Mouse (Mus musculus) embryo, embryonic 10.5 days (tissue): ENCODE measurements around the gene Edn1.

Experiments used
- DNase-seq: peaks from one replicate; pipeline ENCODE4 v3.0.0-alpha.2; 2015; ENCODE audit warnings: low spot score

The Edn1 gene

DNA sequence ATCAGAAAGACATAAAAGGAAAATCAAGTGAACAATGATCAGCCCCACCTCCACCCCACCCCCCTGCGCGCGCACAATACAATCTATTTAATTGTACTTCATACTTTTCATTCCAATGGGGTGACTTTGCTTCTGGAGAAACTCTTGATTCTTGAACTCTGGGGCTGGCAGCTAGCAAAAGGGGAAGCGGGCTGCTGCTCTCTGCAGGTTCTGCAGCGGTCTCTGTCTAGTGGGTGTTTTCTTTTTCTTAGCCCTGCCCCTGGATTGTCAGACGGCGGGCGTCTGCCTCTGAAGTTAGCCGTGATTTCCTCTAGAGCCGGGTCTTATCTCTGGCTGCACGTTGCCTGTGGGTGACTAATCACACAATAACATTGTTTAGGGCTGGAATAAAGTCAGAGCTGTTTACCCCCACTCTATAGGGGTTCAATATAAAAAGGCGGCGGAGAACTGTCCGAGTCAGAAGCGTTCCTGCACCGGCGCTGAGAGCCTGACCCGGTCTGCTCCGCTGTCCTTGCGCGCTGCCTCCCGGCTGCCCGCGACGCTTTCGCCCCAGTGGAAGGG, at the start of gene Edn1:
Edn1 (plus strand) TSS at position 316 of the 561 bp plus-strand sequence.
- peak; percentile 70 for DNase-seq

DNA sequence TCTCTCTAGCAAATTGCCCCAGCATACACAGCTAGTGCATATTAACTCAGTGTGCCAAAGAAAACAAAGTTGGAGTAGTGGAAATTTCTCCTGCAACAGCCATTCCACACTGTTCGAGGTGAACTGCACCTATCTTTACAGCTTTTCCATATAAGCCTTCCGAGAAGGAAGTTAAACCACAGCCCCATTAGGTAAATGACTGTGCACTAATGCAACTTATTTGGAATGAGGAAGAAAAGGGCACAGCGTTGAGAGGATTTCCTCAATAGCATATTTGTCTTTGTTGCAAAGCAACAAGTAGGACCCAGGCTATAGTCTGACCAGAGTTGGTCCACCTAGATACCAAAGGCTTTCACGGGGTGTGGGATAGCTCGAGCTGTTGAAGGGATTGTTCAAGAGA, 47.5 kb upstream of the Edn1 start:
- DNase-seq: no peak

DNA sequence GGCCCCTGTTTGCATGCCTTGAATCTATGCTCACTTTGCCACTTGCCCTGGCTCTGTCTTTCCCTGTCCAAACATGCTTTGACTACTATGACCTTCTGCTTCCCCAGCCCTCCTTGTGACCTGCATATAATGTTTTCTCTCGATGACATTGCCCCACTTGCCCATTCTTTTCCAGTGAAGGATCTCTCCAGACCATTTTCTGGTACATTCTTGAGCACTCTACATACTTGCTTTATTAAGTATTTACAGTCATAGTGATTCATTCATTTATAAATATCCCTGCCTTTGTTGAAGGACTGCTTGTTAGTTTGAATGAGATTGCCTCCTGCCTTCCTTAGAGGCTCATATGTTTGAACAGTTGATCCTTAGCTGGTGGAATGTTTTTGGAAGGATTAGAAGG, 46.2 kb upstream of the Edn1 start:
- no peak for DNase-seq

DNA sequence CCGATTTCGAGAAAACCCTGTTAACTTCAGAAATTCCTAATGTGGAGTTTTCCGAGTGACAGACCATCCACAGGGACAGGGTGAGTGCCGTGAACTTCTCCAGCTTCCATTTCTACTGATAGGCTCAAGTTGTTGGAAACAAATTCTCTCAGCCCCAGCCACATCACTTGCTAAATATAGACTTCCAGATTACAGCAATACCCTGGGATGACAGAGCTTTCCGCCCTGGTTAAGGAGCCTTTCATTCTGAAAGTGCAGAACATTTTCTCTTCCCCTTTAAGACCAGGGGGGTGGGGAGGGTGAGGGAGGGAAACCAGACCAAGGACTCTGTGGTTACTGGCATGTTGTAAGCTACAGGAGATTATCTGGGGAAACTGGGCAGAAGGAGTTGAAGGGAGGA, 42.9 kb upstream of the Edn1 start:
- DNase-seq: no peak

DNA sequence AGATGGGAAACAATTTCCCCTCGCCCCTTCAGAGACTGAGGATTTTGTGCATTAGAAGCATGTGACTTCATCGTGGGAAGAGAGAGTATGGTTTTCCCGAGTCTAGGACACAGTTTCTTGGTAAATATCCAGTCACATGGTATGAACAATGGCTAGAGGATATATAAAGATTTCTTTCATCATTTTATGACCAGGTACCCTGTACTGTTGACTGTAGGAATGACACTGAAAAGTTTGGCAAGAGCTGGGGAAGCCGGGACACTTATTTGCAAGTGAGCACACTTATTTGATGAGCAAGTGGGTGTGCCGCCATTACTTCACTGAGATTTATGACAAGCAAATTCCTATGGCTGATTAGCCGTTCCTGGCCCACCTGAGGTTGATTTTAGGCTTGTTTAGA, 40.6 kb upstream of the Edn1 start:
- DNase-seq: no peak

DNA sequence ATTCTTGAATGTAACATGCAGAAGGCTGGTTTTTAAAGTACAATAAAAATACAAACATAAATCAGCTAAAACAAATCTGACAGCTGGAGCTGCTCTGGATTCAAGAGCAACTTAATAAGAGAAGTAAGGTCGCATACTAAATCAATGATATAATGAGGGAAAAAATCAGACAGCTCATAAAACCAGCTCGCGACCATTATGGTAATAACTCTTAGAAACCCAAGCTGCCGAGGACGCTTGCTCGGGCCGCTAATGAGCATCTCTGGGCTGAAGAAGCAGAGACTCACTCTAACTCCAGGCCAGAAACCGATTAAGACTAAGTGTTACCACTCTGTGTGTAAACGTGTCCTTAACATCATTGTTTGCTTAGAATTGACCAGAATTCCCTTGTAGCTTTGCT, 31.2 kb upstream of the Edn1 start:
- peak; percentile 9 for DNase-seq

DNA sequence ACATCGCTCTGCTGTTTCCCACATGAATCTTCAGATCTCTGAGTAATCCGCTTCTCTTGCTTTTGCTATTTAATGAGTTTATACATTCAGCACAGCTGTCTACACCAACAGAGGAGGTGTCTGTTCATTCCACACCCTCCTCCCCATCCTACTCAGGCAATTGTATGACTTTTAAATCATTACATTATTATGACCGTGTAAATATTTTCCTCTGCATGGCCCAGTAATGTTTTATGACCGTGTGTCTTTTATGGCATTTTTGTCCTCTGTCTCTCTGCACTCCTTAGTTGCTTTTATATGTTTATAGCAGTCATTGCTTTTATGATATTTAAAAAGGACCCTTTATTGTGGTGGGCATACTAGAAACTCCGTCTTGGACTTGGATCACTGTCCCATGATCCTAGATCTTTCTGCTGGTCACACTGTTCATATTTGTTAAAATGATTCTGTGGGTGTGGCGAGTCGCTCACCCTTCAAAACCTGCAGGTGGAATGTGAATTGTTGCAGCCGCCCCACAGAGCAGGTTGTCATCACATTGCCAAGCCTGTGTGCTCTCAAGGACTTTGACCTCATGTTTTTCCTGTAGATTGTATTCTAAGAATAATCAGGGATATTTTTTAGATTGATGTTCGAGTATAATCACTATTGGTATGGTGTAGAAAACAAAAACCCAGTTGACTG, 24.4 kb upstream of the Edn1 start:
- no peak for DNase-seq

DNA sequence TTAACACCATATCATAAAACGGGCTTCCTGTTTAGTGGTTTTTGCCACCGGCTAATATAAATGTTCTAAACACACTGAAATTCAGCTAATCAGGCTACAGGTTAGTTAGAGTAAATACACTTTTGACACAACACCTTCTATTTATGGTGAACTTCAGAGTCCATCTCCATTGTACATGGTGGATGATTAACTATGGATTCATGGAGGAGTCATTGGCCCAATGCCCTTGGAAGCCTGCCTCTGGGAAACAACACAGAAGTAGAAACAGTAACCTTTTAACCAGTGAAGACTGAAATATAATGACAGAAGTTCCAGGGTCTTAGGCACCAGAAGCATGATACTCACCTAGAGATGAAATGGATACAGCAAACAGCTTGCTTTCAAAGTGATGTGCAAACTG, 23.5 kb upstream of the Edn1 start:
- no peak for DNase-seq

DNA sequence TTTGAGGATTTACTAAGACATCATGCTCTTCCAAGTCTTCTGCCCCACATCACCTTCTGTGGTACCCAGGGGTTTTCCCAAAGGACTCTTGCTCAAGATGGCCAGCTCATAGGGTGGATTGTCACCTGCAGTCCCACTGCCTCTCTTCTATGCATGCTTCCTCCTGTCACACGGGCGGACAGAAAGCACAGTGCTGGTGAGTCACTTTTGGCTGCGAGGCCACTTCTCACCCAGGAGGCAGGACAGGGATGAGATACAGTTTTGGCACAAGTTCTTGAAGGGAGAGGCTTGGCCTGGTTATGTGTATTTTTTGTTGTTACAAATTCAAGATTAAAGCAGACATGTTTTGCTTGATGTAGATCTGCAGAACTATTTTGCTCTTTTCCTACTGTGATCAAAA, 15.4 kb upstream of the Edn1 start:
- DNase-seq: no peak

DNA sequence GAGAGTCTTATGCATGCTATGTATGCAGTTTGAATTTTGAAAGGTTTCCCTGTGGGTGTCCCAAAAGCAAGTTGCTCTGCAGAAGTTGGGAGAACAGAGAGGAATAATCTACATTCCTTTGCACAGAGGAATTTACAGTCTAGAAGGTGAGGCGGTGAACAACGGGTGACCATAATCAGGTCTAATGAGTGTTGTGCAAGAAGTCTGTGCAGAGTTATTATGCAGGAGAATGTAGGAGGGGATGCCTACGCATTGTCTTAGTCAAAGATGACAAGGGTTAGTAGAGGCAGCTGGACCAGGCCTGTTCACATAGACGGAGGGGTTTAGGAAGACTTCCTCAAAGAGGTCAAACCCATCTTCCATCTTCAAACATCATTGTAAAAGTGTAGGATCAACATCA, 14.5 kb upstream of the Edn1 start:
- no peak for DNase-seq

DNA sequence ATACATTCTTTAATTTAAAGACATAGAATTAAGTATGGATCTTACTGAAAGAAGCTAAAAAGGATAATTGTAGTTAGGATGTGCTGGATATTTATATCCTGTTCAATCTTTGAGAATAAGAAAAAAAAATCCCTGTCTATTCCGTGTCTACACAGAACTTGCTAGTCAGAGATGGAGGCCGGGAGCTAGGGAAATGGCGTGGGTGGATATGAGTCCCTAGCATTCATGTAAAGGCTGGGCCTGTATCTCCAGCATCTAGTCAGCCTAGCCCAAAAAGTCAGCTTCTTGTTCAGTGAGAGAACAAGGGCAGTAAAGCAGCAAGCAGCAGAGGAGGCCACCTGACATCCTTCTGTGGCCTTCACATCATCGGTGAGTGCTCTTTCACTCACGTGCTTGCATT, 8.7 kb upstream of the Edn1 start:
- no peak for DNase-seq

DNA sequence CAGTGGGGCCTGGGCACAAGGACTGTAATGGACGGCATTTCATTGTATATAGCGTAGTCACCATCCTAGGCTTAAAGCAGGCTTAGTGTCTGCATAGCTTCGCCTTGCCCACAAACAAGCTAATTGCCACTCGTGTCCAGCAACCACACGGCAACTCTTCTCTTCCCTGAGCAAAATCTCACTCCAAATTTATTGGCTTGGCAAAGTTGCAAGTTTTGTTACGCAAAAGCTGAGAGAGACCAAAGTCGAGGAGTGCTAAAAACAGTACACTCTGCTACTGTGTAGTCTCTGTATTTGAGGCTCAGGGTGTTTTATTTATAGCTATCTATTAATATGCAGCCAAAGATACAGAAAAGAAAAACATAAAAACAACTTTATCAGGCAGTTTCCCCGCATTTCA, 3.0 kb upstream of the Edn1 start:
- DNase-seq: no peak

DNA sequence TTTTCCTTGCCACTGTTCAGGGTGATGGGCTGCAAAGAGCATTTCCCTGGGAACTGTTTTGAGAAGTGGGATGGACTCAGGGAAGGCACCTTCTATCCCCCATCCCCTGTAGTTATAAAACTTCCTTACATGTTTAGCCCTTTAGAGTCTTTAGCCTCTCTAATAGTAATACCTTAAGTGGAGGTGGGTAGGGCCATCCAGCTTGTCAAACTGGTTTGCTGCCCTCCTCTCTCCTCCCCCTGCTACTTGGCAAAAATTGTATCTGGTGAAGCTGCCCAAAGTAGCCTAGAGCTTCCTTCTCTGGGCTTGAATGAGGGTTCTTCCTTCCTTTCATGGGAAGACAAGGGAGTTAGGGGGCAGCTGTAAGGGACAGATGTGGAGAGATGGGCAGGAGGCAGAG, 2.5 kb upstream of the Edn1 start:
- no peak for DNase-seq

DNA sequence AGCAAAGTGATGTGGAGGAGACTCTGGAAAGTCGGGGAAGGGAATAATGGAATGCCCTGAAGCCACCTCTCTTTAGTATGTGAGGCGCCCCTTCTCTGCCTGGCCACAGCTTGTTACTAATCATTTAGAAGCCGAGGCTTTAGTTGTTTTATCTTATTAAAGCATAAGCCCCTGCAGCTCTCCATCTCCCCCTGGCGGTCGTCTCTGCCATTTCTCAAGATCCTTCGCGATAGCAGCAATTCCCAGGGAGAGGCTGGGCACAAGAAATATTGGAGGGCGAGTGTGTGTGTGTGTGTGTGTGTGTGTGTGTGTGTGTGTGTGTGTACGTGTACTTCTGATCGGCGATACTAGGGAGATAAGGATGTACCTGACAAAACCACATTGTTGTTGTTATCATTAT, 709 bp upstream of the Edn1 start:
- DNase-seq: peak; percentile 91

DNA sequence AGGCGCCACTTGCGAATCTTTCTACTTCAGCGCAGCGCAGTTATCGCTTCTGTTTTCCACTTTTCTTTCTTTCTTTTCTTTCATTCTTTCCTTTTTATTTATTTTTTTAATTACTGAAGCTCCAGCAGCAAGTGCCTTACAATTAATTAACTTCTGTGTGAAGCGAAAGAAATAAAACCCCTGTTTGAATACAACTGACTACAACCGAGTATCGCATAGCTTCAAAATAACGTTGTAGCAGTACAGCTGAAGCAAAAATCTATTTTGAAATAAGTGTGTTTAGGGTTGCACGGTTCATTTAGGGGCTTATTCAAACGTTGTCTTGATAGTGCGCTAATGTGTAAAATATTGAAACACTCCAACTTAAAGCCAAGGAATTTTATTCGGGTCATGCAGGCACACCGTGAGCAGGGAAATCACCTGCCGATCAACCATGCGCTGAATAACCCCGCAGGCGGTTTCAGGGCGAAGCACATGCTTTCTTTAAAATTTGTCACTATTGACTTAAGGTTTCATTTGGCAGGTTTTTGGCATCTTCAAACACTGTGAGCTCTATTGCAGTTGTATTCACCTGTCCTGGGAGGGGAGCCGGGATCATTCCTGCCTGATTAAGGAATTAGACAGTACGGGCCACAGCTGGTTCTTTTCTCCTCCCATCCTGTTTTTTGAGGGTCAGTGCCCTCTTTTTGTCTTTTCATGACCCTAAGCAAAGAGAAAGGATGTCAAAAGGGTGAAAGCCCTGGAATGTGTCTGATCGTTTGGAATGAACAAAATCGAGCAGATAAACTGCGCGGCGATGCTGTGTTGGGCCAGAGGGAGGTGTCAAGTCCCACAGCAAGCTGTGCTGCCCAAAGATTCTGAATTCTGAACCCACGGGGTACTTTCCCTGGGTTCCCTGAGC, 935 bp downstream of the Edn1 start:
- peak; percentile 69 for DNase-seq

DNA sequence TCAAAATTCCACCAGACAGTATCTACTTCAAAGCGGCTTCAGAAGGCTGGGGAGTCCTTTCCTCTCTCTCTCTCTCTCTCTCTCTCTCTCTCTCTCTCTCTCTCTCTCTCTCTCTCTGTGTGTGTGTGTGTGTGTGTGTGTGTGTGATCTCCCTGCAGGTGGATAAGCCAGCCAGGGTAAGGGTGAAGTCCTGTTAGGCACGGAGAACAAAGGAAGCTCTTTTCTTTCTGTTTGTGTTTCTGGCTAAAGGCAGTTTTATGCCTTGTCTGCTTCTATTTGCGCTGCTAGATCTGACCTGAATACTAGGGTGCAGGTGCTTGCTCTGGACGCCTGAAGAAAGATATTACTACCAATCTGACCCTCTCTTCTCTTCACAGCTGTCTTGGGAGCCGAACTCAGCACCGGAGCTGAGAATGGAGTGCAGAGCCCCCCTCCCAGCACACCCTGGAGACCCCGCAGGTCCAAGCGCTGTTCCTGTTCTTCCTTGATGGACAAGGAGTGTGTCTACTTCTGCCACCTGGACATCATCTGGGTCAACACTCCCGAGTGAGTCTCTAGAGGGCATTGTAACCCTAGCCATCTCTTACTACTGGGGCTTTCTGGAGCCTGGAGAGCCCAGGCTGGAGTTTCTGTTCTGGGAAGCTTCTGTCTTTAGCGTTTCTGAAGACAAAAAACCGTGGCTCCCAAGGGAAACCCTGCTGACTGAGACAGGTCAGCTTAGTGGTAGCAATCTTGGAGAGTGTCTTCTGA, 2.1 kb downstream of the Edn1 start:
- DNase-seq: peak; percentile 36

DNA sequence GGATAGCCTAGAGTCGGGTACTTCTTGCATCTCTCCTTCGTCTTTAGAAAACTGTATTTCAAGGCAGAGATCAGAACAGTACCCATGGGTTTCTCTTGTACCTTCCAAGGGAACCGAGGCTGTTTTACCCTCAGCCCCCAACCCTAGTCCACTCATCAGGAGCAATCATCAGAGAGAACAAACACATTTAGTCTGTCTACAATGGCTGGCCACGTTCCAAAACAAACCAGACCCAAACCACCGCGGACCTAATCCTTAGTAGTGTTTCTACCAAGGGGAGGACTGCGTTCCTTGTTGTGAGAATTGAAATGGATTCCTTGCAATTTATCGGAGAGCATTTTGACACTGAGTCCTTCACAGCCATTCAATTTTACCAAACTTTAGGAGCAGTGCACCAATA, 2.9 kb downstream of the Edn1 start:
- DNase-seq: no peak

DNA sequence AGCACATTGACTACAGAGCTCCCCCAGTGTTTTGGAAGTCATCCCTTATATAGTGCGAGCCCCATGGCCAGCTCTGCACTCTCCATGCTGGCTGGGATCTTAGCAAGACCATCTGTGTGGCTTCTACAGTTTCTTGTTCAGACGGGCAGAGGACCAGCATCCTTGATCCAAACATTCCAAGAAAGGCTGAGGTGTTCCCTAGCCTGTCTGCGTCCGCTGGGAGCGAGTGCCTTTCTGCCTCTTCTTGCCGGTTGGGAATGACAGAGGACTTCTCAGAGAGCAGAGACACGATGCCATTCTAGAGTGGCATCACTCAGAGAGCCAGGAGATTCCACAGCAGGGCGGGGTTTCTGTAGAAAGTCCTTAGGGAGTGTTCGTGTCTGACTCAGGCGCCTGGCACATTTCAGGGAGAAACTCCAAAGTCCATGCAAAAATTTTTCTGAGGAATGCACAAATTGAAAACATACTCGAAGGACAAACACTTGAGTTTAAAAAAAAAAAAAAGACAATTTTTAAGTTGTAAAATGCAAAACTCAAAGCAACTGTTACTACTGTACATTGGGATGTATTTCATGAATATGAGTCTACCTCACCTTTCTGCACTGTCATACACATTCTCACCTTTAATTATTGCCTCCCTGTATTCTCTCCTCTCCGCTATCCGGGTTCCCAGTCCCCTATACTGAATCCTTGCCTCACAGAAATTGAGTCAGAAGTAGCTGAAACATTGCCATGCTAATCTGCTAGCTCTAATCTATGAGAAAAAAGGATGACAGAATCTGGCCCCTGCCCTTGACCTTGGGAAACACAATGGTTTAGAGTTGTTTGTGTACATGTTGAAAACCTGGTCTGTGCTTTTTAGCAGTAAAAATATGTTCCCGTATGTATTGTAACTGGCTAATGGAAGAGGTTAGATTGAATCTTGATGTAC, 5.9 kb downstream of the Edn1 start:
- DNase-seq: no peak

DNA sequence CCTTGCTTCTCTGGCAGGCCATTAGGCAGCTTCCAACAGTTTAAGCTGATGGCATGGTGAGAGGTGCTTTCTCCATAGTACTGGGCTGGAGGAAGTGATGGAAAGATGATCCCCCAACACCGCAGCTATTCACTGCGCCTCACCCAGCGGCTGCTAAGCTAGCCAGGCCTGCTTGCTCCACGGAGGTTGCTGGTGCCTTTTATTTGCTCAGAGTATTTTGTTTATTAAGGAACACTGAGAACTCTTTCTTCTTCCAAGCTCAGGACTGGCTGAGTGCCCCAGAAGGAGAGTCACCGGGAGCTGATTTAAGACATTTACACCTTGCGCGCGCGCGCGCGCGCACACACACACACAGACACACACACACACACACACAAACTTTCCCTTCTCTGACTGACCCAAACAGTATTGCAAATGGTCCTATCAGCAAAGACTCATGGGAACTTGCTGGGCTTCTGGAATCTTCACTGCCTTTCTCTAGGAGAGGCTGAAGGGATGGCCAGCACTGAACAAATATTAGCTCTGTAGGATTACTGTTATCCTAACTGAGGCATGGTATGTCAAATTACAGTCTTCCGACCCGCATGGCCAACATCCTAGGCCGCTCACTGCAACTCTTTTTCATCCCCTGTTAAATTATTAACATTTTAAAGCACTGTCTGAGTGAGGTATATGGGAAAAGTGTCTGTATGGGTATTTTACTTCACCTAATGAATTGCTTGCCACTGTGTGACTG, 7.3 kb downstream of the Edn1 start:
- DNase-seq: no peak

DNA sequence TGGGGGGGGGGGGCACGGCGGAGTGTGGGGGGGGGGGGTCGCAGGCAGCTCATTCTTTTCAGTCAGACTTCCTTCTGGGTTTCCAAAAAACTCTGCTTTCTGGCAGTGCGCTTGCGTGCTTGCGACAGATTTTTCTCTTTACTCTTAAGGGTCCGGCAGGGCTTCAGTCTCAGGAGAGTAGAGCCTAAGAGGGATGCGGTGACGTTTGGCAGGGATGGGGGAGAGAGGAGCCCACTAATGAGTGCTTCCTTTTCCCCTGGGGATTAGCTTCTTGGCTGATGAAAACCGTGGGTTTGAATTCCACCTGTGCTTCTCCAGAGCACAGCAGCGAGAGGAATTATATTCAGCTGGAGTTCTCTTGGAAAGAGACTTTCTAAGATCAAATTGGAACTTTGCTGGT, 8.5 kb downstream of the Edn1 start:
- DNase-seq: peak; percentile 22

DNA sequence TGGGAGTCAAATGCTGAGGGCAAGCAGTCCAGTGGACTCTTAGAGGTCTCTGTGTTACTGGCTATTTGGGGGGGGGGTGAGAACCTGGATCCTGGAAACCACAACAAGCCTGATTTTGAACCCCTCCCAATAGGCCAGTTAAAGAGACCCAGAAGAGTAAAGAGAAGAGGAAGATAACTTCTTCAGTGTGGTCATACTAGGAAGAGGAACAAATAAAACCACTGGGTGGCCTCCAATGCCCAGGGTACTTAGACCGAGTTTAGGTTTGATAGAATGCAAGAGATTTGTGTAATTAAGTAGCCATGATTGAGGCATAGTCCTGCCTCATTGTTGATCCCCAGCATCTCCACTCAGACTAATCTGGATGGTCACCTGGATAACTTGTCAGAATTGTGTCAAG, 14.4 kb downstream of the Edn1 start:
- DNase-seq: no peak
